Mouse (Mus musculus) brown adipose tissue, adult 24 weeks (tissue): ENCODE data around the gene Faap24. TPM values are rescaled to one million over a fixed set of nuclear protein-coding genes. Genes with fewer than 3 reads are reported as not detected.
A peak's percentile ranks its signal among the peaks of the same experiment; 100 is the strongest.

Experiments used
- H3K27ac ChIP-seq: fragments of 200-500 bp; replicated peaks from 2 replicates; pipeline ENCODE4 v1.5.1; 2012; ENCODE audit warnings: low read depth, mild to moderate bottlenecking, low read length
- H3K4me1 ChIP-seq: fragments of 200-500 bp; 2 replicates; pipeline ENCODE4 v1.6.1; 2012; ENCODE audit warnings: low read length, mixed read lengths; ENCODE audit not compliant: control insufficient read depth, insufficient read depth, insufficient read length
- H3K4me3 ChIP-seq: fragments of 200-500 bp; 2 replicates; pipeline ENCODE4 v1.5.1; 2012; ENCODE audit warnings: low read depth, mild to moderate bottlenecking, low read length, moderate library complexity; ENCODE audit not compliant: insufficient read depth
- polyA plus RNA-seq: library from polyadenylated mRNA; stranded (reverse); fragments of >200 nt; gene quantifications from 2 replicates; pipeline ENCODE4 v1.2.4, GENCODE M21; 2012; ENCODE audit not compliant: missing spikeins, insufficient read depth, insufficient read length

Faap24 gene
- 2.6 and 3.3 TPM in 2 replicates for polyA plus RNA-seq

GRCm38 (mm10) chr7:35396542-35397168, at the start of gene Faap24, which contains the start of gene Cep89:
TSS of gene Faap24 (minus strand) at chr7:35396836.
TSS of gene Cep89 (plus strand) at chr7:35397035.
- Histone ChIP-seq H3K4me1 (peaks cover 2% of the 10 kb centered on the region; the same call in 1 of the 2 replicates), H3K27ac (no peak within 1 kb of the TSS), H3K4me3 (peak within 1 kb of the TSS; percentile 83)

GRCm38 (mm10) chr7:35435266-35435665, 38.6 kb upstream of the Faap24 start:
- no peak overlapping the region for H3K4me3 ChIP-seq
- H3K4me1 ChIP-seq: no peaks in the 10 kb centered on the region; the same call in 1 of the 2 replicates
- no peak overlapping the region for H3K27ac ChIP-seq

GRCm38 (mm10) chr7:35428146-35428545, 31.5 kb upstream of the Faap24 start:
- no peak overlapping the region for H3K27ac ChIP-seq
- no peaks in the 10 kb centered on the region for H3K4me1 ChIP-seq
- H3K4me3 ChIP-seq: no peak overlapping the region

- H3K4me3 ChIP-seq: no peak overlapping the region
- no peak overlapping the region for H3K27ac ChIP-seq
- H3K4me1 ChIP-seq: no peaks in the 10 kb centered on the region
Observed at GRCm38 (mm10) chr7:35423071-35423470, 26.4 kb upstream of the Faap24 start.

GRCm38 (mm10) chr7:35416654-35416948, 20.0 kb upstream of the Faap24 start:
- H3K4me3 ChIP-seq: no peak overlapping the region
- no peak overlapping the region for H3K27ac ChIP-seq
- no peaks in the 10 kb centered on the region for H3K4me1 ChIP-seq

- no peak overlapping the region for H3K4me3 ChIP-seq
- no peaks in the 10 kb centered on the region for H3K4me1 ChIP-seq
- no peak overlapping the region for H3K27ac ChIP-seq
Observed at GRCm38 (mm10) chr7:35415801-35416653, 19.4 kb upstream of the Faap24 start.

GRCm38 (mm10) chr7:35415226-35415625, 18.6 kb upstream of the Faap24 start:
- Histone ChIP-seq H3K27ac (no peak overlapping the region), H3K4me3 (no peak overlapping the region), H3K4me1 (no peaks in the 10 kb centered on the region)

GRCm38 (mm10) chr7:35401169-35401568, 4.5 kb upstream of the Faap24 start:
- Histone ChIP-seq H3K4me3 (no peak overlapping the region), H3K27ac (no peak overlapping the region), H3K4me1 (peaks cover 2% of the 10 kb centered on the region; the same call in 1 of the 2 replicates)

GRCm38 (mm10) chr7:35395734-35396456, 741 bp downstream of the Faap24 start:
- Histone ChIP-seq H3K4me1 (peaks cover 2% of the 10 kb centered on the region; the same call in 1 of the 2 replicates), H3K27ac (no peak overlapping the region), H3K4me3 (peak overlapping the region; percentile 83)

GRCm38 (mm10) chr7:35392935-35393334, 3.7 kb downstream of the Faap24 start:
- Histone ChIP-seq H3K27ac (no peak overlapping the region), H3K4me3 (no peak overlapping the region), H3K4me1 (peaks cover 2% of the 10 kb centered on the region; the same call in 1 of the 2 replicates)

GRCm38 (mm10) chr7:35388694-35389093, 7.9 kb downstream of the Faap24 start:
- no peak overlapping the region for H3K4me3 ChIP-seq
- no peaks in the 10 kb centered on the region for H3K4me1 ChIP-seq
- no peak overlapping the region for H3K27ac ChIP-seq

- H3K4me1 ChIP-seq: no peaks in the 10 kb centered on the region
- no peak overlapping the region for H3K27ac ChIP-seq
- no peak overlapping the region for H3K4me3 ChIP-seq
Observed at GRCm38 (mm10) chr7:35386525-35386952, 10.1 kb downstream of the Faap24 start.

GRCm38 (mm10) chr7:35382706-35383353, 13.8 kb downstream of the Faap24 start:
- Histone ChIP-seq H3K4me3 (no peak overlapping the region), H3K4me1 (no peaks in the 10 kb centered on the region), H3K27ac (no peak overlapping the region)

- H3K4me1 ChIP-seq: no peaks in the 10 kb centered on the region
- H3K27ac ChIP-seq: no peak overlapping the region
- H3K4me3 ChIP-seq: no peak overlapping the region
Observed at GRCm38 (mm10) chr7:35381861-35382260, 14.8 kb downstream of the Faap24 start.

GRCm38 (mm10) chr7:35380351-35380750, 16.3 kb downstream of the Faap24 start:
- H3K4me3 ChIP-seq: no peak overlapping the region
- no peak overlapping the region for H3K27ac ChIP-seq
- H3K4me1 ChIP-seq: no peaks in the 10 kb centered on the region
